Mouse (Mus musculus): ENCODE measurements around the gene Tagap. TPM values are rescaled to one million over a fixed set of nuclear protein-coding genes. Genes with fewer than 3 reads are reported as not detected.
A peak's percentile ranks its signal among the peaks of the same experiment; 100 is the strongest.
"Not testable (repeated sequence)": the region's sequence is repeated elsewhere in the genome, so short reads cannot be mapped to it uniquely, and the experiment has no call there.

Gene Tagap
- polyA plus RNA-seq, 1 experiment from 2014 or later: 1.6 TPM

GRCm38 (mm10) chr17:7951333-7951732 is 25.5 kb downstream of the Tagap start:
- not testable (repeated sequence) for H3K4me2 ChIP-seq (ENCODE audit: low read depth, low read length); ATAC-seq; H3K9me3 ChIP-seq (ENCODE audit: control insufficient read depth, low read length); H3K4me1 ChIP-seq (ENCODE audit: control insufficient read depth, insufficient read depth, low read length); H3K9ac ChIP-seq (ENCODE audit: low read depth, low read length); H3K27me3 ChIP-seq (replicated peaks; ENCODE audit: control insufficient read depth, insufficient read depth, low read length); H3K36me3 ChIP-seq (ENCODE audit: control insufficient read depth, insufficient read depth, low read length); H3K4me3 ChIP-seq (ENCODE audit: low read length); H3K27ac ChIP-seq (ENCODE audit: low read length)
- WGBS: no CpG with 5 or more reads among the region's 4 CpGs

DNA sequence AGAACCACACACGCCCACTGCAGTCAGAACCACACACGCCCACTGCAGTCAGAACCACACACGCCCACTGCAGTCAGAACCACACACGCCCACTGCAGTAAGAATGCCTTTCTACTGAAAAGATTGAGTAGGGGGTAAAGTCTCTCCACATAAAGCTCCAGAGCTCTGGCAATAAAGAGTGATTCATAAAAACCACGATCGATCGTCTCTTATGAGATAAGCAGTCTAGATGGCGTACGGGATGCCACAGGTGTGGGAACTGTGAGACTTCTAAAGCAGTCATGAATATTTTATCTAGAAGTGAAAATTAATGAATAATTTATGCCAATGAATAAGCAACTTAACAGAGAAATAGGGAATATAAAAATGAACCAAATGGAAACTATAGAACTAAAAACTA is 31.4 kb downstream of the Tagap start:
- H3K4me2 ChIP-seq (ENCODE audit: low read depth, low read length); H3K36me3 ChIP-seq (ENCODE audit: control insufficient read depth, insufficient read depth, low read length); H3K9ac ChIP-seq (ENCODE audit: low read depth, low read length); H3K27ac ChIP-seq (ENCODE audit: low read length); H3K27me3 ChIP-seq (replicated peaks; ENCODE audit: control insufficient read depth, insufficient read depth, low read length); H3K4me3 ChIP-seq (ENCODE audit: low read length); H3K4me1 ChIP-seq (ENCODE audit: control insufficient read depth, insufficient read depth, low read length); H3K9me3 ChIP-seq (ENCODE audit: control insufficient read depth, low read length): not testable (repeated sequence)
- WGBS: 67% methylated on average over 8 of the region's 9 CpGs
- ATAC-seq: peak; percentile 69; the same call in 1 of the 2 replicates

GRCm38 (mm10) chr17:7963333-7963732 is 37.5 kb downstream of the Tagap start:
- not testable (repeated sequence) for H3K9me3 ChIP-seq (ENCODE audit: control insufficient read depth, low read length); H3K4me3 ChIP-seq (ENCODE audit: low read length); H3K4me1 ChIP-seq (ENCODE audit: control insufficient read depth, insufficient read depth, low read length); H3K9ac ChIP-seq (ENCODE audit: low read depth, low read length); H3K27me3 ChIP-seq (replicated peaks; ENCODE audit: control insufficient read depth, insufficient read depth, low read length); H3K36me3 ChIP-seq (ENCODE audit: control insufficient read depth, insufficient read depth, low read length); H3K27ac ChIP-seq (ENCODE audit: low read length); H3K4me2 ChIP-seq (ENCODE audit: low read depth, low read length)
- peak; percentile 26; the same call in 1 of the 2 replicates for ATAC-seq
- 67% methylated on average over 4 of the region's 4 CpGs for WGBS

GRCm38 (mm10) chr17:7964398-7964797 is 38.6 kb downstream of the Tagap start:
- 100% methylated on average over 2 of the region's 2 CpGs for WGBS
- not testable (repeated sequence) for H3K9me3 ChIP-seq (ENCODE audit: control insufficient read depth, low read length); H3K4me3 ChIP-seq (ENCODE audit: low read length); H3K27me3 ChIP-seq (replicated peaks; ENCODE audit: control insufficient read depth, insufficient read depth, low read length); H3K4me2 ChIP-seq (ENCODE audit: low read depth, low read length); H3K36me3 ChIP-seq (ENCODE audit: control insufficient read depth, insufficient read depth, low read length); H3K4me1 ChIP-seq (ENCODE audit: control insufficient read depth, insufficient read depth, low read length); ATAC-seq; H3K9ac ChIP-seq (ENCODE audit: low read depth, low read length); H3K27ac ChIP-seq (ENCODE audit: low read length)

DNA sequence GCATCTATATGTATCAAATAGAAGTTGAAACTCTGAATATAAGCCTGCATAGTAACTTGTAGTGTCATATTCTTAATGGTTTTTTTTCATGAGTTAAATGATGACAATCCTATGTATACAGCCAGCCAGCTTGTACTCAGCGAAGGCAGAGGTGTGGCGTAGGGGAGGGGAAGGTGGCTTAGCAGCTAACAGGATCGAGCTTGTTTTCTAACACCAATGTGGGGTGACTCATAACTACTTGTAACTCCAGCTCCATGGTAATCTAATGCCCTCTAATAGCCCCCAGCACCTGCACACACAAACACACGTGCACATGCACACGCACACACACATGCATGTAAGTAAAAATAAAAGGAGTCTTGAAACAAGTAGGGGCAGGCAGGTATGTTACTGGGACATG is 42.7 kb downstream of the Tagap start:
- H3K36me3 ChIP-seq (ENCODE audit: control insufficient read depth, insufficient read depth, low read length); H3K4me1 ChIP-seq (ENCODE audit: control insufficient read depth, insufficient read depth, low read length); H3K9me3 ChIP-seq (ENCODE audit: control insufficient read depth, low read length); H3K4me3 ChIP-seq (ENCODE audit: low read length); H3K9ac ChIP-seq (ENCODE audit: low read depth, low read length); ATAC-seq; H3K27me3 ChIP-seq (replicated peaks; ENCODE audit: control insufficient read depth, insufficient read depth, low read length); H3K4me2 ChIP-seq (ENCODE audit: low read depth, low read length); H3K27ac ChIP-seq (ENCODE audit: low read length): not testable (repeated sequence)
- WGBS: 56% methylated on average over 2 of the region's 5 CpGs

- H3K4me1 ChIP-seq (ENCODE audit: control insufficient read depth, insufficient read depth, low read length); H3K36me3 ChIP-seq (ENCODE audit: control insufficient read depth, insufficient read depth, low read length); H3K27ac ChIP-seq (ENCODE audit: low read length); H3K9me3 ChIP-seq (ENCODE audit: control insufficient read depth, low read length); H3K27me3 ChIP-seq (replicated peaks; ENCODE audit: control insufficient read depth, insufficient read depth, low read length); H3K9ac ChIP-seq (ENCODE audit: low read depth, low read length); H3K4me2 ChIP-seq (ENCODE audit: low read depth, low read length); H3K4me3 ChIP-seq (ENCODE audit: low read length): not testable (repeated sequence)
- 22% methylated on average over 1 of the region's 6 CpGs for WGBS
- ATAC-seq: peak; percentile 74
These were observed 44.0 kb downstream of the Tagap start for GRCm38 (mm10) chr17:7969782-7970181.

GRCm38 (mm10) chr17:7983484-7983883 is 57.7 kb downstream of the Tagap start:
- H3K27me3 ChIP-seq (replicated peaks; ENCODE audit: control insufficient read depth, insufficient read depth, low read length); H3K4me1 ChIP-seq (ENCODE audit: control insufficient read depth, insufficient read depth, low read length); H3K9me3 ChIP-seq (ENCODE audit: control insufficient read depth, low read length); ATAC-seq; H3K4me2 ChIP-seq (ENCODE audit: low read depth, low read length); H3K27ac ChIP-seq (ENCODE audit: low read length); H3K4me3 ChIP-seq (ENCODE audit: low read length); H3K9ac ChIP-seq (ENCODE audit: low read depth, low read length); H3K36me3 ChIP-seq (ENCODE audit: control insufficient read depth, insufficient read depth, low read length): not testable (repeated sequence)
- WGBS: 81% methylated on average over 1 of the region's 2 CpGs

Other genes starting within 250 kb of the Tagap start
- gene Fndc1, start 98.7 kb upstream of the Tagap start, polyA plus RNA-seq (2015; fragmentation: Nextera tagmentation; extraction: Ambion mirVana): 13.3 and 14.9 TPM in 2 replicates
- 46.4 and 50.7 TPM in 2 replicates for gene Rsph3a, start 19.6 kb downstream of the Tagap start, polyA plus RNA-seq (2015; fragmentation: Nextera tagmentation; extraction: Ambion mirVana)
- 0.11 TPM in 1 of 2 replicates, not detected in the other for gene Gm49673, start 221.8 kb downstream of the Tagap start, polyA plus RNA-seq (2015; fragmentation: Nextera tagmentation; extraction: Ambion mirVana)
- 39.0 and 39.6 TPM in 2 replicates for gene Rnaset2a, start 222.1 kb downstream of the Tagap start, polyA plus RNA-seq (2015; fragmentation: Nextera tagmentation; extraction: Ambion mirVana)
- 31.4 and 32.0 TPM in 2 replicates for gene Fgfr1op, start 239.5 kb downstream of the Tagap start, polyA plus RNA-seq (2015; fragmentation: Nextera tagmentation; extraction: Ambion mirVana)

All from intestine, embryonic 16.5 days (tissue).